Mouse (Mus musculus): Measurements from ENCODE around the gene Ptpn14. TPM values are rescaled to one million over a fixed set of nuclear protein-coding genes. Genes with fewer than 3 reads are reported as not detected.

Ptpn14 gene
- polyA plus RNA-seq, 1 experiment from 2014 or later, result 6.7 TPM

DNA sequence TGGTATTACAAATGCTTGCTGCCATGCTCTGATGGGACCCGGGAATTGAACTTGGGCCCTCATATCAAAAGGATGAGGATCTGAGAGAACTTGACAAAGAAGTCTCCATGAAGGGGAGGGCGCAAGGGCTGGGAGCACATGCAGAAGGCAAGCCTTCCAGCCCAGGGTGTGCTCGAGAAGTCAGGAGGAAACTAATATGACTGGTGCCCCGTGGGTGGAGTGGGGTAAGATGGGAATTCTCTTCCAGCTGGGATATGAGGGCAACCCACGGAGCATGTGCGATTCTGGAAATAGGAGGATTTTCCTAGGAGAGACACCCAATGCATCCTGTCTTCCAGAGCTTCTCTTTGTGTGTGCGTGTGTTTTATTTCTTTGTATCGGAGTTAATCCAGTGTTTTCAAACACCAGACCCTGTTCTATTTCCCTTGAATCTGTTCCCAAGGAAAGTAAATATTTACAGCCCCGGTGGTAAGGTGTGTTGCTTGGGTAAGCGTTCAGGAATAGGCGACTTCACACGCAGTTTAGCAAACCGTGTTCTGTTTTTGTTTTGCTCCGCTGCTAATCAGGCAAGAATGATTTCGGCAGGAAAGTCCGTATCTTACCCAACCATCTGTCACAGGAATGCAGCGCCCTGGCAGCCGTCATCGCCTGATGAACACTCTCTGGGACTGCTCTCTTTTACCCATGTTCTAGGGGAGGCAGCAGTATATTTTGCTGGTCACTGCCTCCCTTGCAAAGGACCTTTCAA lies 28.4 kb downstream of the Ptpn14 start:
- Histone ChIP-seq H3K27ac (replicated peaks) (peak overlapping the region; percentile 57; the same call in 1 of the 2 replicates), H3K4me3 (no peak overlapping the region)
- 47% methylated on average over 19 of the region's 19 CpGs for WGBS

DNA sequence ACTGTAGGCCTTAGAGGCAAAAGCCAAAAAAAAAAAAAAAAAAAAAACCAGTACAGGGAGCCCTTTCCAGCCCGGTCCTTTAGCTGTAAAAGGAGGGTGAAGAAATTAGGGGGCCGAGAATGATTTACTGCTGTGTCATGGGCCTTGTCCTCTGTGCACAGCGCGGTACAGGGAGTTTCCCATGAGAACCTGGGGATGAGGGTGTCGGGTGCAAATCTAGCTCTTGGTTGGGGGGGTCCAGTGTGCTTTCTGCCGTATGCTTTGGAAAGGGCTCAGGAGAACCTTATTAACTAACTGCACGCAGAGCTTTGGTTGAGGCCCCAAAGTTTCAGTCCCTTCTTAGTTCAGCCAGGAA lies 29.0 kb downstream of the Ptpn14 start:
- Histone ChIP-seq H3K4me3 (no peak overlapping the region), H3K27me3 (replicated peaks; ENCODE audit: low read depth, poor library complexity, severe bottlenecking) (no peaks in the 10 kb centered on the region), H3K4me1 (peaks cover 57% of the 10 kb centered on the region), H3K27ac (replicated peaks) (no peak overlapping the region; the same call in 1 of the 2 replicates), H3K9me3 (no peaks in the 10 kb centered on the region), H3K36me3 (replicated peaks) (peaks cover 4% of the 10 kb centered on the region)
- WGBS, result 76% methylated on average over 7 of the region's 7 CpGs
- DNase-seq (ENCODE audit: low spot score), result no peak

More for the DNA sequence above, 28.4 kb downstream of the Ptpn14 start:
- Histone ChIP-seq H3K4me1 (peaks cover 52% of the 10 kb centered on the region), H3K27me3 (replicated peaks; ENCODE audit: low read depth, poor library complexity, severe bottlenecking) (no peaks in the 10 kb centered on the region), H3K36me3 (replicated peaks) (peaks cover 5% of the 10 kb centered on the region), H3K9me3 (no peaks in the 10 kb centered on the region)
- peak; percentile 35 for DNase-seq (ENCODE audit: low spot score)

GRCm38 (mm10) chr1:189761581-189762021 lies 33.5 kb downstream of the Ptpn14 start:
- Histone ChIP-seq H3K36me3 (replicated peaks) (peaks cover 4% of the 10 kb centered on the region), H3K4me1 (peaks cover 42% of the 10 kb centered on the region), H3K27ac (replicated peaks) (no peak overlapping the region), H3K9me3 (no peaks in the 10 kb centered on the region), H3K4me3 (no peak overlapping the region), H3K27me3 (replicated peaks; ENCODE audit: low read depth, poor library complexity, severe bottlenecking) (no peaks in the 10 kb centered on the region)
- WGBS, result 25% methylated on average over 6 of the region's 6 CpGs
- DNase-seq (ENCODE audit: low spot score), result no peak

DNA sequence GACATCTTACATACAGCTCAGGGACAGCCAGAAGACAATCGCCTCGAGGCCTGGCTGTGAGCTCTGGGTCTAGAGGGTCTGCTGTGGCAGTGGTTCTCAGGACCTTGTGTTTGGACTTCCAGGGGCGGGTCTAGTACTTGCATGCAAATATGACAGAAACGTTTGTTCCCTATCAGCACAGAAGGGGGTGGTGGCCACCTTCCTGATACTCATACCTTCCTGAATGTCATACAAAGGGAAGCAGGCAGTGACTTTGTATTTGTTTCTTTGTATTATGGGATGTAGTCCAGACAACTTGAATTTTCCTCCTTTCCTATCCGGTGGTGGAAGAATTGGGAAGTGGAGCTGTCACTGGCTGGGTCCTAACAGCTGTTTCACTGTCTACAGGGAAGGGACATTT lies 36.2 kb downstream of the Ptpn14 start:
- H3K4me3 ChIP-seq, result no peak overlapping the region
- H3K27me3 ChIP-seq (replicated peaks; ENCODE audit: low read depth, poor library complexity, severe bottlenecking), result no peaks in the 10 kb centered on the region
- H3K9me3 ChIP-seq, result no peaks in the 10 kb centered on the region
- DNase-seq (ENCODE audit: low spot score), result no peak
- no peaks in the 10 kb centered on the region for H3K36me3 ChIP-seq (replicated peaks)
- WGBS, result 83% methylated on average over 5 of the region's 5 CpGs
- H3K27ac ChIP-seq (replicated peaks), result 0 out of 2 replicates have a peak overlapping the region, but pooled peaks have one; percentile 20
- H3K4me1 ChIP-seq, result peaks cover 53% of the 10 kb centered on the region

- DNase-seq (ENCODE audit: low spot score), result no peak
- H3K9me3 ChIP-seq, result no peaks in the 10 kb centered on the region
- peaks cover 52% of the 10 kb centered on the region for H3K4me1 ChIP-seq
- no peaks in the 10 kb centered on the region for H3K36me3 ChIP-seq (replicated peaks)
- WGBS, result 68% methylated on average over 10 of the region's 10 CpGs
- H3K27ac ChIP-seq (replicated peaks), result no peak overlapping the region
- no peaks in the 10 kb centered on the region for H3K27me3 ChIP-seq (replicated peaks; ENCODE audit: low read depth, poor library complexity, severe bottlenecking)
- no peak overlapping the region for H3K4me3 ChIP-seq
Measured at GRCm38 (mm10) chr1:189767164-189767563, 39.1 kb downstream of the Ptpn14 start.

- WGBS, result 71% methylated on average over 9 of the region's 9 CpGs
- DNase-seq (ENCODE audit: low spot score), result no peak
- no peak overlapping the region for H3K4me3 ChIP-seq
- no peaks in the 10 kb centered on the region for H3K9me3 ChIP-seq
- no peak overlapping the region for H3K27ac ChIP-seq (replicated peaks)
- H3K27me3 ChIP-seq (replicated peaks; ENCODE audit: low read depth, poor library complexity, severe bottlenecking), result no peaks in the 10 kb centered on the region
- no peaks in the 10 kb centered on the region for H3K36me3 ChIP-seq (replicated peaks)
- H3K4me1 ChIP-seq, result peaks cover 56% of the 10 kb centered on the region
Measured at GRCm38 (mm10) chr1:189767910-189768309, 39.8 kb downstream of the Ptpn14 start.

DNA sequence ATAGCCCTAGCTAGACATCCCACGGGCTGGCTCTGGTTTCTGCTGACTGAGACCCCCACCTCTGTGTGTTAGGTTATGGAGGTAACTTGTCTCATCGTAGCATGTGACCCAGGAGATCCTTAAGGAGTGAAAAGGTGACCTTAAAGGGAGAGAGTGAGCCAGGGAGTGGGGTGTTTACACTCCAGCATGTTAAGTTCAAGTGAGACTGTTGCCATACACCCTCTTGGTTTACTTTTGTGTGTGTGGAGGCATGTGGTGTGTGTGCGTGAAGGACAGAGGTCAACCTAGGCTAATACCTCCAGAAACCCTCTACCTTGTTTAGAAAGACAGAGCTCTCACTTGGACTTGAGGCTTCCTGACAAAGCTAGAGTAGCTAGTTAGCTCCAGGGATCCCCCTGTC lies 42.4 kb downstream of the Ptpn14 start:
- H3K4me1 ChIP-seq, result peaks cover 66% of the 10 kb centered on the region
- no peak overlapping the region for H3K4me3 ChIP-seq
- DNase-seq (ENCODE audit: low spot score), result no peak
- no peak overlapping the region for H3K27ac ChIP-seq (replicated peaks)
- no peaks in the 10 kb centered on the region for H3K9me3 ChIP-seq
- 79% methylated on average over 3 of the region's 3 CpGs for WGBS
- H3K27me3 ChIP-seq (replicated peaks; ENCODE audit: low read depth, poor library complexity, severe bottlenecking), result no peaks in the 10 kb centered on the region
- H3K36me3 ChIP-seq (replicated peaks), result no peaks in the 10 kb centered on the region

DNA sequence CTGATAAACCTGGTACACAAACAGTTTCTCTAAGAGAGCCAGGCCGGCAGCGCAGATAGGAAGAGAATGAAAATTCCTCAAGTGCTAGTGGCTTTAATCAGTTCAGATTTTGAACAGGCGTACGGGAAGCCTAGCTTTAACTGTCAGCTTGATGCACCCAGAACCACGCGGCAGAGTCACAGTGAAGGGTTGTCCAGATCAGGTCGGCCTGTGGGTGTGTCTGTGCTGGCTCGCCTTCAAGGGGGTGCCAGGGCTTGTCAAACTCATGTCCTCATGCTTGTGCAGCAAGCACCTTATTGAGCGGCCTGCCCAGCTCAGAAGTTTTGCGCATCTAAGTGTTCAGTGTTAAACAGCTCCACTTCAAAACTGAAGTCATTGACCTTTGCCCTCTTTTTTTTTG lies 44.6 kb downstream of the Ptpn14 start:
- no peak for DNase-seq (ENCODE audit: low spot score)
- Histone ChIP-seq H3K4me1 (peaks cover 58% of the 10 kb centered on the region), H3K27ac (replicated peaks) (no peak overlapping the region), H3K9me3 (no peaks in the 10 kb centered on the region), H3K4me3 (no peak overlapping the region), H3K36me3 (replicated peaks) (no peaks in the 10 kb centered on the region), H3K27me3 (replicated peaks; ENCODE audit: low read depth, poor library complexity, severe bottlenecking) (no peaks in the 10 kb centered on the region)
- 88% methylated on average over 10 of the region's 10 CpGs for WGBS

GRCm38 (mm10) chr1:189774778-189775177 lies 46.7 kb downstream of the Ptpn14 start:
- no peaks in the 10 kb centered on the region for H3K27me3 ChIP-seq (replicated peaks; ENCODE audit: low read depth, poor library complexity, severe bottlenecking)
- DNase-seq (ENCODE audit: low spot score), result no peak
- H3K4me3 ChIP-seq, result no peak overlapping the region
- H3K4me1 ChIP-seq, result peaks cover 61% of the 10 kb centered on the region
- no peaks in the 10 kb centered on the region for H3K36me3 ChIP-seq (replicated peaks)
- 56% methylated on average over 1 of the region's 1 CpGs for WGBS
- H3K9me3 ChIP-seq, result no peaks in the 10 kb centered on the region
- H3K27ac ChIP-seq (replicated peaks), result no peak overlapping the region

DNA sequence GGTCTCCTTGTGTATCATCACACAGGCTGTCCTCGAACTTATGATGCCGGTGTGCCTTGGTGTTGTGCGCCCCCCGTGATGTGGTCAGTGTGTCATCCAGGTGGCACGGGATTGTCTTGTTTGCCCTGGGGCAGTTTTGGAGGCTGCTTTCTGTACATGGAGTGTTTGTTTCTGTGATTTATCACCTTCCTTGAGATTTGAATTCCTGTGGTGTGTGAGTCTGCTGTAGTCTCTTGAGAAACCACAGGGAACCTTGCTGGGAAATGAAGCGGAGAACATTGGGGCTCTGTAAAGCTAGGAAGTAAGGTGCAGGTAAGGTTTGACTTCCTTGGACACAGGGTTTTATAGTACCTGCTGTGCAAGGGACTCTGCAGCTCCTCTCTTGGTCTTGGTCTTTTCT lies 49.1 kb downstream of the Ptpn14 start:
- Histone ChIP-seq H3K27ac (replicated peaks) (no peak overlapping the region), H3K9me3 (no peaks in the 10 kb centered on the region), H3K4me3 (no peak overlapping the region), H3K4me1 (peaks cover 63% of the 10 kb centered on the region), H3K36me3 (replicated peaks) (no peaks in the 10 kb centered on the region), H3K27me3 (replicated peaks; ENCODE audit: low read depth, poor library complexity, severe bottlenecking) (no peaks in the 10 kb centered on the region)
- WGBS, result 87% methylated on average over 6 of the region's 6 CpGs
- no peak for DNase-seq (ENCODE audit: low spot score)

DNA sequence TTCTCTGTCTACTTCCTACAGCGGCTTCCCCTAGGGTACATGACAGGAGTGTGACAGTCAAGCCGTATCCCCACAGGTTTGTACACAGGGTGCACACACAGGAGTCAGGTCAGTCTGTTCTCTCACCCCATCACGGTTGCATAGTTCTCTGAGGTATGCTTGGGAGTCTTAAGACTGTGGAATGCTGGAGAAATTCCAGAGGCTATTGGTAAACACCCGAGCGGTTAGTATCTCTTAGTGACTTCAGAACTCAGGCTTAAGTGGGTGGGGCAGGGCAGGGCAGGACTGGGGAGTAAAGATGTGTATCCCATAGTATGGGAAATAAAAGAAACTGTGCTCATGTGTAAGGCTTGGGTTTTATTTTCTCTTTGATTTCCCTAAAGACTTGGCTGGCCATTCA lies 50.3 kb downstream of the Ptpn14 start:
- H3K27me3 ChIP-seq (replicated peaks; ENCODE audit: low read depth, poor library complexity, severe bottlenecking), result no peaks in the 10 kb centered on the region
- no peak overlapping the region for H3K27ac ChIP-seq (replicated peaks)
- DNase-seq (ENCODE audit: low spot score), result no peak
- no peaks in the 10 kb centered on the region for H3K36me3 ChIP-seq (replicated peaks)
- no peak overlapping the region for H3K4me3 ChIP-seq
- 46% methylated on average over 5 of the region's 5 CpGs for WGBS
- H3K4me1 ChIP-seq, result peaks cover 62% of the 10 kb centered on the region
- no peaks in the 10 kb centered on the region for H3K9me3 ChIP-seq

DNA sequence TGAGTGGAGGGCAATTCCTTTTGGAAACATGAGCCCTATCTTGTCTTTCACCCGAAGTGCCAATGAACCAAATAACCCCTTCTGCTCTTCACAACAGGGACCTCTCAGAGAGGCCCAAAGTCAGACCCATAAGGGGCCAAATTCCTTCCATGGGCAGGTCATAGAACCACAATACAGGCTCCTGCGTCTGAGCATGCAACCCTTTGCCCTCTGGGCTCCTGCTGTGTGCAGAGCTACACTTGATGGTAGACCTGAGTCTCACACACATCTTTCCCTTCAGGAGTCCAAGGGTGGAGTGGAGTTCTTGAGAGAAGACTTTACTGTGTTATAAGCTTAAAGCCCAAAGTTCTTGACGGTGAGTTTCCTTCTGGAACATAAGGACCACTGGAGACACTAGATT lies 51.2 kb downstream of the Ptpn14 start:
- no peak overlapping the region for H3K4me3 ChIP-seq
- no peaks in the 10 kb centered on the region for H3K27me3 ChIP-seq (replicated peaks; ENCODE audit: low read depth, poor library complexity, severe bottlenecking)
- H3K4me1 ChIP-seq, result peaks cover 57% of the 10 kb centered on the region
- no peak overlapping the region for H3K27ac ChIP-seq (replicated peaks)
- H3K36me3 ChIP-seq (replicated peaks), result no peaks in the 10 kb centered on the region
- DNase-seq (ENCODE audit: low spot score), result no peak
- no peaks in the 10 kb centered on the region for H3K9me3 ChIP-seq
- WGBS, result 61% methylated on average over 3 of the region's 3 CpGs

DNA sequence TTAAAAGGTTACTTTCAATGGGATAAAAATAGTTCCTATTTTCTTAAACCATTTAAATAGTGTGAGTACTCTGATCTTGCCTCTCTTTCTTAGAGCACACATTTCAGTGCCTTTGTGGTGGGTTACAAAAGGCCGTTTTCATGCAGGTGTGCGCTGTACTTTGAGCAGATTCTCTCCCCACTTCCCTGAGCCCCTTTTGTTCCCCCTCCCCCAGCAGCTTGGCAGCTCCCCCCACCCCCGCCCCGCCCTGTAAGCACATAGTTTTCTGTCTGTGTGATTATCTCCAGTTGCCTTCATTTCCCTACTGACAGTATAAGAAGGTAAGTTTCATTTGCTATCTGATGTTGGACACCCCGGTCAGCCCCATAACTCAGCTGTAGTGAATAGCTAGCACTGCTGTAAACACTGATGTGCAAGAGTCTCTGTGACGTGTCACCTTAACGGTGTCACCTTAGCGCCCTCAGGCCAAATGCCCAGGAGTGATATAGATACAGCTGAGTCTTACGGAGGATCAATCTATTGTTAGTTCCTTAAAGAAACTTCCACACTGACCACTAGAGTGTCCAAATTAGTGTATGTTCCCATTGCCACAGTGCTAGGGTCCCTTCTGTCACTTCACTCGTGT lies 53.8 kb downstream of the Ptpn14 start:
- no peaks in the 10 kb centered on the region for H3K36me3 ChIP-seq (replicated peaks)
- no peak overlapping the region for H3K27ac ChIP-seq (replicated peaks)
- H3K27me3 ChIP-seq (replicated peaks; ENCODE audit: low read depth, poor library complexity, severe bottlenecking), result peaks cover 11% of the 10 kb centered on the region
- no peak for DNase-seq (ENCODE audit: low spot score)
- peaks cover 68% of the 10 kb centered on the region for H3K4me1 ChIP-seq
- 77% methylated on average over 10 of the region's 10 CpGs for whole genome bisulfite sequencing
- no peaks in the 10 kb centered on the region for H3K9me3 ChIP-seq
- no peak overlapping the region for H3K4me3 ChIP-seq
